Mouse (Mus musculus): Measurements from ENCODE around the gene Tab2. TPM values are rescaled to one million over a fixed set of nuclear protein-coding genes. Genes with fewer than 3 reads are reported as not detected.
"Not testable (repeated sequence)": the region's sequence is repeated elsewhere in the genome, so short reads cannot be mapped to it uniquely, and the experiment has no call there.

The Tab2 gene
- total RNA-seq, 2 experiments from 2014 or later, result 82.2 to 143 TPM

DNA sequence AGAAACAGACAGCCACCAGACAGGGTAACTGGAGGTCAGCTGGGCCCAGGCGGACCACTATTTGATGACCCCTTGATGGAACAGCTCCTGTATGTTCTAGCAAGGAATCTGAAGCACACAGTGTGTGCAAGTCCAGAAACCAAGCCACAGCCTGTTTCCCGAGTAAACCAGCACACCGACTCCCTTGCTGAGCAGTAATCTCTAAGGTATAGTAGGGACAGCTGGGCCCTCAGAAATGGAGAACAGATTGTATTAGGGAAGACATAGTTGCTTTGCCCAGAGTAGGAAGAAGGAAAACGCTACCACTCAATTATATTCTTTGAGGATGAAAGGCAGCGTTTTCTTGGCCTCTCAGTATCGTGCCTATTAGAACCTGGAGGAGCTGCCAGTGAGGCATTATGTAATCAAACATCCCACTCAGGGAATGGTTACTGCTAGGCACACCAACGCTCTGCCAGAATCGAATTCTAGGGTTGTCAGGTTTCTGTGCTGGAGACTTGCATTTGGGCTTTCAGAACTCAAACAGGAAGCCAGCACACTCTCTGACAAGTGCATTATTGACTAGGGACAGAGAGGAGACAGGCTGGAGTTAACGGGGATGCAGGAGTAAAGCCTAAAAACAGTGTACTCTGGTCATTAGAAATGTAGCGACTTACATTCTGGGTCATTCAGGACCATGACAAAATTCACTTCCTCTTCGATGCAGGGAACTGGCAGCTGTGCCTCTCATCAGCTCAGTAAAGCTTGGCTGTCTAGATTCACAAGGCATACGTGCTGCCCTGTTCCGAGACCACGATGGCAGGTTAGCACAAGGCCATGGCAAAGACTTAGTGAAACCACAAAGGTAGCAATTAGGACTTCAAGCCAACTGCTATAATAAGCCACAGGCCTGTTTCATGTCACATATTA is 55.1 kb downstream of the Tab2 start:
- ATAC-seq (replicated peaks; ENCODE audit: low FRiP score, poor library complexity, severe bottlenecking), result no peak

DNA sequence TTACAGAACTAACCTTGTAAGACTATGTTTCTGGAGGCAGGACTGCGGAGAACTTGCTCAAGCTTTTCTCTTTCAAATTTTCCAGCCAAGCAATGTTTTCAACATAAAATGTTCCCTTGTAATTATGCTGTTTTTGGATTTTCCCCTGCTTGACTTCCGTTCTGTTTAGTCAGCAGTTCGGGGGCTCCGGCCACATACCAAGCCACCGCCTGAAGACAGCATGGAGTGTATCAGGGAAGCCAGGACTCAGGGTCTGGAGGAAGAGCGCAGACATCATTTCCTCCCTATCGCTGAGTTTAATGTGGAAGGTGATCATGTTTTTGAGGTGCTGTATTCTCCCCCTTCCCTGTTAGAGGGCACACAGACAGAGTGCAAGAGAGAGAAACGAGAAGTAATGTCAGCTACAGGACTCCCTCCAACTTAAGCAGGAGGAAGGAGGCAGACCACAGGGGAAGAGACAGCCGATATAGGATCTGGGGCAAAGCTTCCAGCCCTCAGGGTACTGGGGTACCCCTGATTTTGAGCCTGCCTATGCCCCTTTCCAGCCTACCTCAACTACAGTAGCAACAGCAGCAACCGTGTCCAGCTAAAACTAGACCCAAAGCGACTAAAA is 67.7 kb downstream of the Tab2 start:
- no peak for ATAC-seq (replicated peaks; ENCODE audit: low FRiP score, poor library complexity, severe bottlenecking)

DNA sequence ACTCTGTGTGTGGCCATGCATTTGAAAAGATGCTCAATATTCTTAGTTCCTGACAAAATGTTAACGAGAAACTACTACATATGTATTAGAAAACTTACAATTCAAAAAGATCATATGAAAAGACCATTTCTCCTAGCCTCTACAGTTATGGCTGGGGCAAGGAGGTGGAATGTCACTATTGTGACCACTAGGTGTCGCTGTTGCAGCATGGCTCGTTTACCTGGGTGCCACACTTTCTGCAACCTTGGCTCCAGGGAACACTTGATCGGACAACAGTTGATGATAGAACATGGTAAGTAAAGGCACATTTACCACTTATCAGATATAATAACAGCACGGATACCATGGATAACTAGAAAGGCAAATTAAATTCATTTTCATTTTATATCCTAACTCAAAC is 72.5 kb downstream of the Tab2 start:
- peak; percentile 63; the same call in 1 of the 2 replicates for ATAC-seq (replicated peaks; ENCODE audit: low FRiP score, poor library complexity, severe bottlenecking)

DNA sequence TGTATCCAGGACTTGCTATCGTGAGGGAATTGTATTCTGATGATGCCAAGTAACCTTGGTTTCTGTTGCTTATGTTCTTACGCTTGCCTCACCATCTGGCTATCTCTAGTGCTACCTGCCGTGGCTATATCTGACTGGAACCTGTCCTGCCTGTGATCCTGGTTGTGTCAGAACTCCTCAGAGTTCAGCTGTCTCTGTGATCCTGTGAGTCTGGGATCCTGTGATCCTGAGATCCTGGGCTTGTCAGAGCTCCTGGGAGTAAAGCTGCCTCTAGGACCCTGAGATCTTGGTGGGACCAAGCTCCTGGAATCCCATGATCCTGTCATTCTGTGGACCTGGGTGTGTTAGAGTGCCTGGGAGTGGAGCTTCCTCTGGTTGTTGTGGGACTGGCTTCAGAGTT is 74.1 kb downstream of the Tab2 start:
- ATAC-seq (replicated peaks; ENCODE audit: low FRiP score, poor library complexity, severe bottlenecking), result no peak

DNA sequence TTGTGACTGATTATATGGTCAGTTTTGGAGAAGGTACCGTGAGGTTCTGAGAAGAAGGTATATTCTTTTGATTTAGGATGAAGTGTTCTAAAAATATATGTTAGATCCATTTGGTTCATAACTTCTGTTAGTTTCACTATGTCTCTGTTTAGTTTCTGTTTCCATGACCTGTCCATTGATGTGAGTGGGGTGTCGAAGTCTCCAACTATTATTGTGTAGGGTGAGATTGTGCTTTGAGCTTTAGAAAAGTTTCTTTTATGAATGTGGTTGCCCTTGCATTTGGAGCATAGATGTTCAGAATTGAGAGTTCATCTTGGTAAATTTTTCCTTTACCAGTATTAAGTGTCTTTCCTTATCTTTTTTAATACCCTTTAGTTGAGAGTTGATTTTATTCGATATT is 75.7 kb downstream of the Tab2 start:
- not testable (repeated sequence) for ATAC-seq (replicated peaks; ENCODE audit: low FRiP score, poor library complexity, severe bottlenecking)

DNA sequence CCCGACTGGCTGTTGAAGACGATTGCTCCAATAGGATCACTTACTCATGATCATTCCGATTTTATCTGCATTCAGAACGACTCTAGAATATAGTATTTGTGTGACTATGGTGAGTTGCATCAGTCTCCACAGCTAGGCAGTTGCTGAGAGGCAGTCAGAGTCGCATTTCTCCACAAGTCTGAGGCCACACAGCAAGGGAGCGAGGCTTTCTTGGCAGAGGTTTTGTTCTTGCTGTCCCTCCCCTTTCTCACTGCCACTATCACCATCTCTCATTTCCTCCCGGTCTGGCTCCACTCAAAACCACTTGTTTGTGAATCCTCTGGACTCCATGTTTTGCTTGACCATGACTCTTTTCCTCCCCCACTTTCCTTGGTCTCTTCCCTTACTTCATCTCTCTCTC is 81.8 kb downstream of the Tab2 start:
- no peak for ATAC-seq (replicated peaks; ENCODE audit: low FRiP score, poor library complexity, severe bottlenecking)

DNA sequence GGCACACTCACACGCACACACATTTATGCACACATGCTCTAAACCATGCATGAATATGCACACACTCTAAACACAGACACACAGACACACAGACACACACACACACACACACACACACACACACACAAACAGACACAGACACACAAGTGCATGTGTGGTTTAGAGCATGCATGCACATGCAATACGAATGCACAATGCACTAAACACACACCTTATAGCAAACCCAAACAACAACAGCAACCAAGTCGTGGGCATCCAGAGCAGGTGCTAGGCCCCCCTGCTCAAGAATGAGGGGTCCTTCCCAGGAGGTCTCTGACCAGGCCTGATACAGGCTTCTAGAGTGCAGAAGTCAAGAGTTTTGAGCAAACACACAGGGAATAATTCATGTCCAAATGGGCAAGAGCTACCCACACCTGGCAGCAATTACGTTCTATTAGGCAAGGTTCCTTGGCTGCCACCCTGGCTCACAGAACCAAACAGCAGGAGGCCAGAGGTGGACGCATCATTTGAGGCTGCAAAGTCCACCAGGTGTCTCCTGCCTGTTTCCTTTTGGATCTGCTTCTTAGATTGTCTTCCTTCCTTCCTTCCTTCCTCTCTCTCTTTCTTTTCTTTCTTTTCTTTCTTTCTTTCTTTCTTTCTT is 84.5 kb downstream of the Tab2 start:
- no peak for ATAC-seq (replicated peaks; ENCODE audit: low FRiP score, poor library complexity, severe bottlenecking)

DNA sequence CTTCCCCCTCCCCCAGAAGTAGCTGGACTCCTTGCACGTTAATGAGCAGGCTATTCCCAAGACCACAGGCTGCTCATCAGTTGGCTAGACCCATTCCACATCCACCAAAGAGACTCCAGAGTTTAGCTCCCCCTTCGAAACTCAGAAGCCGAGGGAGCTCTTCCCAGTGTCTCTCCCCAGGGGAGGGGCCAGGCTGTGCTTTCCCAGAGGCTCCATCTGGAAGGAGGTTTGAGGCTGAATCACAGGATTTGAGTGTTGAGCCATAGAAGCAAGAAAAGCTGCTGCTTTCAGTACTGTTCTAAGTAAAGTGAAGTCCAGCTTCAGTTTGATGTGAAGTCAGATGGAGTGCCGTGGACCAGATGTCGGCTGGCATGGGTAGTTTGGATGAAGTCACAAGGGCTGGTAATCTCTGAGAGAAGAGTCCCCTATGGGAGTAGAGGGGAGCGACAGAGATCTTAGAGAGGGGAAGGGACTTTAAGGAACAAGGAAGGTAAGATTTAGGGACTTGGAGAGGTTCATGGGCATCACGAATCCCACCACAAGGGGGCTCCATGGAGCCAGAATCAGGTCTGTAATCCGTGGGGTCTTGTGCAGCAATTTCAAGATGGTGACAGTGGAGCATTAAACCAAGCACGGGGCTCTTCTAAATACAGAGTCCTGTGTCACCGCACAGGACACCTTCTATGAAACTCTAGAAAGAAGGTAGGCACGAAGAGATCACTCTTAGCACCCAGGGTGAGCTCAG is 85.3 kb downstream of the Tab2 start:
- ATAC-seq (replicated peaks; ENCODE audit: low FRiP score, poor library complexity, severe bottlenecking), result no peak

DNA sequence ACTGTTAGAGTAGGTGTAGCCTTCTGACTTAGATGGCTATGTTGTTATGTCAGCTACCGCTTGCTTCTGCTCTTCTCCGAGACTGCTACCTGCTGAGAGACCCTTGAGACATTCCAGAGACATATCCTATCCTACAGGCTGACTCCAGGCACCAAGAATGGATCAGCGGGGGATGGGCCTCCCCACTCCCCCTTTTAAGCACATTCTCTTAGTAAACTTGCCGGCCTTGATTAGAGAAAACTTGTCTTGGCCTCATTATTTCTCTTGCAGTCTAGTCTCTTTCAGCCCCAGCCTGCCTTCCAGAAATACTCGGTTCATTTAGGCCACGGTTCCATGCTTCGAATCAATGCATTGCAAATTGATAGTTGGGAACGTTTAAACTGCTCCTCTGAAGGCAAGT is 86.3 kb downstream of the Tab2 start:
- no peak for ATAC-seq (replicated peaks; ENCODE audit: low FRiP score, poor library complexity, severe bottlenecking)

DNA sequence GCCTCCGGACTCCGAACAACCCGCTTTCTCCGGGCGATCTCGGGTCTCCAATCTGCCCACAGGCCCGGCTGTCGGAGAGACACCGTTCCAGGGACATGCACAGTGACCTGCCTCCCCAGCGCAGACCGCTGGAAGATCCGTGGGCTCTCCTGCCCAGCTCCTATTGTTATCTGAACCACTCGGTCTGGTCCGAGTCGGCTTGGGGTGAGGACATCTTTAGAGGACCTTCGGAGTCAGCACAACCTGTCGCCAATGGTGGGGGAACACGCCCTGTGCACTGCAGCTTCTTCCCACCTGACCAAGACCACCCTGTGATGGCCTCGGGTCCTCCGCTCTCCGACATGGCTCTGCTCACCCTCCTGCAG is 88.4 kb downstream of the Tab2 start:
- ATAC-seq (replicated peaks; ENCODE audit: low FRiP score, poor library complexity, severe bottlenecking), result no peak

DNA sequence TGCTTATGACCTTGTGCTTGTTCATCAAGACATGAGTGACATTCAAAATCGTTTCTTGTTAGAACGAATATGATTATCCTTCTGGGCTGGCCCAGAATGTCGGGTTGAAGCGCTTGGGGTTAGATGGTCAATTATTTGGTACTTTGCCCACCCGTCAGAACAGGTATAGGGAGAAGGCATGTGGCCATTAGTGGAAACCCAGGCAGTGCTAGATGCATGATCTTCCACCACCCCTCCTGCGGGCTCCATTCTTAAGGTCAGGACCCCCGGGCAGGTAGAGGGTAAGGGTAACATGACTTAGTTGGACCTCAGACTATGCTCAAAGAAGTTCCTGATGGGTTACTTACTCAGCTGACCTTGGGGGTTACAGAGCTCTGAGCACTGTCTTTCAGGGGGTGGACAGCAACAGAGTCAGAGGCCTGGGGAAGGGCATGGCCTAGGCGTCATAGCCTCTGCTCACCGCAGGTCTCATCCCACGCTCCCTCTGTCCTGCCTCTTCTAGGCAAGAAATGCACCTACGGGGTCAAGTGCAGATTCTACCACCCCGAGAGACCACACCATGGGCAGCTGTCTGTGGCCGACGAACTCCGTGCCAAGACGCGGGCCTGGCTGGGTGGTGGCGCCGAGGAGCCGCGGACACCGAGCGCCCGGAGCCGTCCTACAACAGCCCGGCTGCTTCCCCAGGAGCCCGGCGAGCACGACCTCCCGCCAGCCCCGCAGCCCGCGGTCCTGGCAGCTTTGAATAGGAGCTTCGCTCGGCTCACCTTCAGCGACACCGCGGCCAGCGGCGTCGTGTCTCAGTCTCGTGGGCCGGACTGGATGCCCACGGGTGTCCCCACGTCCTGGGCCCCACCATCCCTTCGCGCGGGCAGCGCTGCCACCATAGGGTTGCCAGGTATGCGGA is 89.0 kb downstream of the Tab2 start:
- ATAC-seq (replicated peaks; ENCODE audit: low FRiP score, poor library complexity, severe bottlenecking), result no peak

DNA sequence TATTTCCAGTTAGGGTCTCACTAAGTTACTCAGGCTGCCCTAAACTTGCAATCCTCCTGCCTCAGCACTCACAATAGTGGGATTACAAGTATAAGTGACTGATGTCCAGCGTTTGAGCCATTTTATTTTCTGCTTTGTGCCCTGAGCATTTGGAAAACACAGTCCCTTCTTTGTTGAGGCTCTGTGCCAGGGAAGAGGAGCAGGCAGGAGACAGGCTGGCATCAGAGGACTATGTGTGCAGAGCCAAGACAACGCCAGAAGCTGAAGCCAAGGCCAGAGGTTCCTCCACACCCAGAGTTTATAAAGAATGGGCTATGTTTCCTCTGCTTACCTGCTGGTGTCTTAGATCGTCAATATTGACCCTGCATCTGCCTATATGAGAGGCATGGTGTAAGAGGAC is 91.2 kb downstream of the Tab2 start:
- no peak for ATAC-seq (replicated peaks; ENCODE audit: low FRiP score, poor library complexity, severe bottlenecking)

DNA sequence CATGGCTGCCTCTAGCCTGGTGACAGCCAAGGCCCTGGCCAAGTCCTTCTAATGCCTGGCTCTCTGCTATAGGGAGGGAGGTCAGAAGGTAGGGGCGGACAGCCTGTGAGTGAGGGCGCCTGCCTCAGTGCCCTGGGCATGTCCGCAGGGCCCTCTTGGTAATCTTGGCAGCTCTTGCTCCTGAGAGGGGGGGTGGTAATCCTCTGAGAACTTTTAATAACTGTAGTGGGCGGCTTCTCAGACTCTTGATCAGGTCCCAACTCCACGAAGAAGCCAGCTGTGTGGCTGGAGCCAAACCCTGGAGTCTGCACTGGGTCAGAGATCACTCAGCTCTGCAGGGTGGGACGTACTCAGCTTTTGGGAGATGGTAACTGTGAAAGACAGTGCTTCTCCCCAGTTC is 91.8 kb downstream of the Tab2 start:
- ATAC-seq (replicated peaks; ENCODE audit: low FRiP score, poor library complexity, severe bottlenecking), result no peak

DNA sequence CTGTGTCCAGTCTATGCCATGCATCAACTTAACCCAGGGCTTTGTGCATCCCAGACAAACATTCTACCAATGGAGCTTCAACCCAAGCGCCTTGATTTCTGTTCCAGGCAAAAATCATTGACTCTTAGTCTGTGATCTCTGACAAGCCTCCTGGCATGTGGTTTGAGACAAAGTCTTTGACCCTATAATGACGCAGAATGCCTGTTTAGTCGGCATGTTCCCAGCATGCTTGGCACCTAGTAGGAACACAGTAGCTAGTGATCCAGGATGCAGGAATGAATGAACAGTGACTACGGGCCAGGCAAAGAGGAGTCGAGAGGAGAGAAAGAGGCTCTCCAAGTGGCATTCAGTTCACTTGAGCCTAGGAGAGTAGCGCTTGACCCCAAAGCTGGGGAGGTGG is 92.6 kb downstream of the Tab2 start:
- ATAC-seq (replicated peaks; ENCODE audit: low FRiP score, poor library complexity, severe bottlenecking), result no peak

DNA sequence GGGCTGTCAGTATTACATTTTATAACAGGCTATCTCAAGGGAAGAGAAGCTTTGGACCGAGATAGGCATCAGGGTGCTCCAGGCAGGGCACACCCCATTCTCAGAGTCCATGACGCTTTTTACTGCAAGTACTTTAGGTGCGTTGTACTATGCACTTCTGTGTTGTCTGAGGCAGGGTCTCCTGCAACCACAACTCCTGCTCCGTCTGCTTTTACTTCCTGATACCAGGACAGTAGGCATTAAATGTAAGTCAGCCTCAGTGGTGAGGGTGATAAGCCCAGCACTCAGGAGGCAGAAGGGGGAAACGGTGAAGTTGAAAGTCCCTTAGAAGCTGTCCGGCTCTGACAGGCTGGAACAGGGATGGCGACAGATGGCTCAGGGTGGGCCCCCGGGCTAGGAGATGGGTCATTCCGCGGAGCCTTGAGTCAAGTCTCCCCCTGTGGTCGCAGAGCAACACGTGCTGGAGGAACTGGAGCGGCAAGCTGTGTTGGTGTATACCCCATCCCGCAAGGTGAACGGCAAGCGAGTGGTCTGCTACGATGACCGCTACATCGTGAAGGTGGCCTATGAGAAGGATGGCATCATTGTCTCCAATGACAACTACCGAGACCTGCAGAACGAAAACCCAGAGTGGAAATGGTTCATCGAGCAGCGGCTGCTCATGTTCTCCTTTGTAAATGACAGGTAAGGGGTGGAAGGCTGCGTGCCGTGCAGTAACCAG is 93.9 kb downstream of the Tab2 start:
- no peak for ATAC-seq (replicated peaks; ENCODE audit: low FRiP score, poor library complexity, severe bottlenecking)

DNA sequence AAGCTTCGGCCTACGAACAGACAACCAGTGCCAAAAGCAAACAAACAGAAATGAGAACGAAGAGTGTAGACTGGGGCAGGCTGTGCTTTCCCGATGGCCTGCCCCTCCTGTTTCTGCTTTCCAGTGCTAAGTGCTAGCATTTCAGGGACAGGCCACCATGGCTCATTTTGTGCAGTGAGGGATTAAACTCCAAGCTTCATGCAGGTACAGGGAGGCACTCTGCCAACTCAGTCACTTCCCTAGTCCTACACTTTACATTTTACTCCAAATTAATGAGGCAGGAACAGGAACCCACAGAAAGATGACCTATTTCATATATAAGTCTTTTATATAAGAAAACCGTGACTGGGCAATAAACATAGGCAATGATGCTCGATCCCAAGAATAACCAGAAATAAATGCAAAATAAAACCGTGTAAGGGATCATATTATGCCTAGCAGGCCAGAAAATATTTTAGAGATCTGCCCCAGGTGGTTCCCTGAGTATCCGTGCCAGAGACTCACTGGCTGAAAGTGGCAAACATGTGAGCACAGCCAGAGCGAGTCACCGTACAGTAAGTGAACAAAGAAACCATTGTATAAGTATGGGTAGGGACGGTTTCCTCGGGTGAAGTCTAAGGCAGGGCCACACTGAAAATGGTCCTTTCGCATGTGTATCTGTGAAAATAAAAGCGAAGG is 94.6 kb downstream of the Tab2 start:
- no peak for ATAC-seq (replicated peaks; ENCODE audit: low FRiP score, poor library complexity, severe bottlenecking)

DNA sequence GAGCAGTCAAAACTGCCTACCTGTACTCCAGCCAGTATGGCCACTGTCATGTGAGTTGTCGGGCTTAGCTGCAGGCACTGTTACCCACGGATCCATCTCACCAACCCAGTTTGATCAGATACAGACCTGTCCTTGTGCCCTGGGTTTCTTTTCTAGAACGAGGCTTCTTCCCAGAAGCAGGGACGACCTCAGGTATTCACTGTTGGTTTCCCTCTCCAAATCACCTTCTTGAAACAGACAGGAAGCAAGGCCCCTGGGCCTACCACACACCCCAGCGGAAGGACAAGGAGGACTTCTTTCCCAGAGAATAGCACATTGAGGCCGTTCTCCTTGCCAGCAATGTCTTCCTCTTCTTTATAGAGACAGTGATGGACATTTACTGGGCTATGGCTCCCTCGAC is 95.5 kb downstream of the Tab2 start:
- ATAC-seq (replicated peaks; ENCODE audit: low FRiP score, poor library complexity, severe bottlenecking), result no peak

Data from erythroid progenitor cell, adult 5-6 weeks (primary cell).